Mouse (Mus musculus) heart, adult 8-10 months (tissue): Measurements from ENCODE around the gene Emcn. TPM values are rescaled to one million over a fixed set of nuclear protein-coding genes. Genes with fewer than 3 reads are reported as not detected.

Source experiments
- DNase-seq: peaks from one replicate; pipeline ENCODE4 v3.0.0; 2022; ENCODE audit warnings: low spot score
- total RNA-seq, 4 experiments: library from RNA; stranded (reverse); gene quantifications; 2 replicates each; pipeline ENCODE4 v1.2.4; 2022

Gene Emcn
- 10 to 100 TPM; 39.7 to 50.7 (median 47.7) TPM for total RNA-seq

DNA sequence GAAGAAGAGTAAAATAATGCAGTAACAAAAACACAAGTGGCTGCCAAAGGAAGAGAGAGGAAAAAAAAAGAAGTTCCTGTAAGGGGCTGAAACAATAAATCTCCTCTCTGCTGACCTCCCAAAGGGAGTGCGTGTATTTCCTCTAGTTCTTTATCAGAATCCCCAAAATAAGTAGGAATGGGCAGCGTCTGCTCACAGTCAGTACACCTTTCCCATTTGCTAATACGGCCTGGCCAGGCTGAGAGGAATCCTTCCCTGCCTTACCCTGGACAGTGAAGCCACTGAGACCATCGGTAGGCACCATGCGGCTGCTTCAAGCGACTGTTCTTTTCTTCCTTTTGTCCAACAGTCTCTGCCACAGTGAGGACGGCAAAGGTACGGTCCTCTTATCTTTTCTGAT lies at the start of gene Emcn:
TSS of gene Emcn (plus strand) at position 130 of the 400 bp plus-strand sequence.
- peak; percentile 63 for DNase-seq

DNA sequence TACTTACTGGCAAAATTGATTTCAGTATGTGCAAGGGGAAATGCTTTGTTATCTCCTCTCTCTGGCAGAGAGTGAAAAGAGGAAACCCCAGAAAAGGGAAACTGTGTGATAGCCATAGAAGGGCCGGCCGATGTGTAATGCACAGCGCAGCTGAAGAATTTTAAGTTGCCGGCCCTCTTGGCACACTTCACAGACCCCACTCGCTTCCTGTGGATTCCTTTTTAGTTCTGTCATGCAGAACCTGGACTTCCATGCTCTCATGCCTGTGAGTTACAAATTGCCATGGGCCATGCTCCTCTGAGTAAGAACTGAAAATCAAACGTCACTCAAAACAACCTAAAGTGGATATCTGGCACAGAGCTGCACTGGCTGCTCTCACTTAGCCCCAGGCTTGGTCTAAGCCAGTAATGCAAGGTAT lies 47.7 kb upstream of the Emcn start:
- DNase-seq: peak; percentile 21

DNA sequence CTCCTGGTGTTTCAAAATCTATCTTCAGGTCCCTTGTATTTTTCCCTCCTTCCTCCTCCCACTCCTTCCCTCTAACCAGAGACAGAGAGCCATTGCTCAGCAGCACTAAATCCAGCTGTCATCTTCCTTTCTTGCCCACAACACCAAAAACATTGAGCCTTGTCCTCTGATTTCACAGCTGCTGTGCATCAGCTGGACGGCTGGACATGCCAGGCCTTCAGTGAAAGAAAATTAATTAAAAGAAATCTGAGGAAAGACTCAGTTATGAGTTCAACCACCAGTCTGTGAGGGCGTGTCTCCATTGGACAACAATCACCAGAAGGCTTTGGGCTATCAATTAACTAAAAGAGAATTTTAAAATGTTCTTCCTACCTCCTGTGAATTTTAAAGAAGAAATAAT lies 42.6 kb upstream of the Emcn start:
- no peak for DNase-seq

DNA sequence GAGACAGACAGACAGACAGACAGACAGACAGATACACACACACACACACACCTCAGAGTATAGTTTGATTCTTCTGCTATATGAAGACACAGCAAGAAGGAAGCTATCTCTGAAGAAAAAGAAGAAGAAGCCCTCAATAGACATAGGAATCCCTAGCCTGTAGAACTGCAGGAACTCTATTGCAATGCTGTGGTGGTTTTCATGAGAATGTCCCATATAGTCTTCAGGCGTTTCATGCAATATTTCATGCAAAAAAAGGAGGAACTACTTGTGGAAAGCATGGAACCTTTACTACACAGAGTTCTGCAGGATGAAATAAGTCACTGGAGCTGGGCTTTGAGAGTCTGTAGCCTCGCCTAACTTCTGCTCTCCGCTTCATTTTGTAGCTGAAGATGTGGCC lies 40.7 kb upstream of the Emcn start:
- no peak for DNase-seq

DNA sequence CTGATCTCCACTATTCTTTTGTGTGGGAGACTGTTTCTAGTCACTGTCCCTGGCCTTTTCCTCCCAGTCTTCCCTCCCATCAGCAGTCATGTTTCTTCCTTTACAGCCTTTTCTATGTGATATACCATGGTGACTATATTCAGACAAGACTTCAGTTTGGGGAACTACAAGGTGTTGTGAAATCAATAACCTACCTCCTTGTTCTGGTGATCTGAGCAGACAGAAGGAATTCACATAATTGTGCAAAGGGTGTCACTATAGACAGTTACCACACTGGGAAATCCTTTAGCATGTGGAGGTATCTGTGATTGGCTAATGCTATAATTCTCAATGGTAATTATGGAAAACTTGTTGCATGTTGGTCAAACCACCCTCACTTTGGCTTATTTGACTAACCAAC lies 39.7 kb upstream of the Emcn start:
- DNase-seq: no peak

DNA sequence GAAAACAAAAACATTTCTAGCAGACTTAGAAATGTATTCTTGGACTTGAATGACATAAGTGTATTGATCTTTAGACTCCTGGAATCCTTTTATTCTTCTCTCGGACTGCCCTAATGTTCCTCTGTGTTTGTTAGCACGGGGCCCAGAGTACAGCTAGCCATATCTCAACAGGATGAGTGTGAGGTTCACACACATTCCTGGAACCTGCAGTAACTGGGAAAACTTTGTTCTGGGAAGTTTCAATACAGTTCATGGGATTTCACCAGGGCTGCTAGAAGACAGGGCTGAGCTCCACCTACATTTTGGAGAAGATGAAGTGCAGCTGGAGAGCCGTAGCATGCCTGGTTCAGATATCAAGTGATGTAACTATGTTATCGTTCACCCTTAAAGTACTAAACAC lies 38.1 kb upstream of the Emcn start:
- DNase-seq: no peak

DNA sequence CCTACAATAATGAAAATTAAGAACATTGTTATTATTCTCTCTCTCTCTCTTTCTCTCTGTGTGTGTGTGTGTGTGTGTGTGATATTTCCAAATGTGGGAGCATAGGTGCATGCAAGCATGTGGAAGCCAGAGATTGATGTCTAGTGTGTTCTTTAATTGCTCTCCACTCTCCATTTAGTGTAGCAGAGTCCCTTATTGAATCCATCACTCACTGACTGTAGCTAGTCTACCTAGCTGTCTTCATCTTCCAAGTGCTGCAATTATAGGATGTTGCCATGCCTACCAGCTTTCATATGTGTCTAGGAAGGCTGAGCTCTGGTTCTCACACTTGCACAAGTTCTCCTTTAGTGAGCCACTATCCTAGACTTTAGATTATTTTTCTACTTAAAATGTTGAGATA lies 30.9 kb upstream of the Emcn start:
- no peak for DNase-seq

DNA sequence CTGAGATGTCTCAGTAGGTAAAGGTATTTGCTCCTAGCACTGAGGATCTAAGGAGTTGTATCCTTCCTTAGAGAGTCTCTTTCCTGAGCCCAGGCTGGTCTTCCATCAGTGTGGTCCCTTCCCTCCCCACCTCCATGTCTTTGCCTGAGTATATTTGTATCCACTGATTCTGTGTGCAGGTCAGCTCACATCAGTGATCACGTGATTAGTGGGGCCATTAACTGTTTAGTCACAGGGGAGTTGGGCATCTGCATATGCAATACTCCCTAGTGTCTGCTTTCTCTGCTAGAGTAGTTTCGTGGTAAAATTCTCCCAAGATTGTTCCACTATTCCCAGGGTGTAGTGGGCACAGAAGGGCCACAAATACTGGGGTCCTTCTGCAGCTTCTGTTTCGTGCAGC lies 28.3 kb upstream of the Emcn start:
- no peak for DNase-seq

DNA sequence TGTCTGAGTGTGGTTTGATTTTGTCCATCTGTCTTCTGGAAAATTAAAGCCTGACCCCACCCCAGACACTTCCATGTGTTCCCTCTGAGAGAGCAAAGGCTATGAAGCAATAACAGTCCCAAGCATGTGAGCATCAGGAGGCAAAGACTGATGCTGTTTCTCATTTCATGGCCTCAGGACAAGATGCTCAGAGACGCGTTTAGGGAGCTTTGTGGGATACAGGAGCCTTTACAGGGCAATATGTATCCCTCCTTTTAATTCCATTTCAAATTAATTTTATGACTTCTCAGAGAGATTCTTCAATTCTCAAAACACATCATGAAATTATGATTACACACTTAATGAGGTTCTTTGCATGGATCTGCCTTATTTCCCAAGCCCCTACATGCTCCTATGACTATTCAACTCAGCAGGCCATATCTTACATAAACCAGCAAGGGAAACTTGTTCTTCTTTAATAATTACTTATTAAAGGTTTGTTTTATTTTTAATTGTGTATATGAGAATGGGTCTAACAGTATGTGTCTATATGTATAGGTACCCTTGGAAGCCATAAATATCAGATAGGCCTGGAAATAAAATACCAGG lies 27.0 kb upstream of the Emcn start:
- no peak for DNase-seq

DNA sequence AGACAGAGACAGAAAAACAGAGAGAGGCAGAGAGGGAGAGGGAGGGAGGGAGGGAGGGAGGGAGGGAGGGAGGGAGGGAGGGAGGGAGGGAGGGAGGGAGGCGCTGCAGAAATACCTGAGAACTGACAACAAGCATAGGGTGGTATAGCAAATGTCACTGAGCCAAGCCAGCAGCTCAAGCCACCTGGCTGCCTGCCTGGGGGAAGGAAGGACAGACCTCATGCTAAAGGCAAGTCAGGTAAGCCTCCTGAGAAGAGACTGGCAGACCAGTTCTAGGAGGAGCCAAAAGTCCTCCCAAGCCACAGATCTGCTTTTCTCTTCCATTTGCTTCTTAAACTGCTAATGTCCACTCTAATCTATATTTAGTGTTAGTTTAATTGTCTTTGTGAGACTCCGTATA lies 22.5 kb upstream of the Emcn start:
- no peak for DNase-seq

DNA sequence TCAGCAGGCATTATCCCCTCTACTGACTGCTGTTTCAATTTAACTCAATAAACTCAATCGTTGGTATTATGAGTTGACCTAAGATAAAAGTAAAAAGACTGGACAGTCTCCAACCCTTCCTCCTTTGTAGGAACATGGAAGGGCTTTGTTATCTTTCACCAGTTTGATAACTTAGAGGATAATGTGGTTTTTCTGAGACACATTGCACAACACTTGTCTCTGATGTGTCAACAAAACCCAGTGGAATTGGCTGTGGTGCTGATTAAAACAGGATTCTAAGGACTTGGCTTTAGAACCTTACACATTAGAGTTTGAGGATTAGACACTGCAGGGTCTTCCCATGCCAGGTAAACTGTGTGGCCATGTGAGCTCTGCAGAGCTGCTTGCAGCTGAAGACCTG lies 20.9 kb upstream of the Emcn start:
- DNase-seq: no peak

DNA sequence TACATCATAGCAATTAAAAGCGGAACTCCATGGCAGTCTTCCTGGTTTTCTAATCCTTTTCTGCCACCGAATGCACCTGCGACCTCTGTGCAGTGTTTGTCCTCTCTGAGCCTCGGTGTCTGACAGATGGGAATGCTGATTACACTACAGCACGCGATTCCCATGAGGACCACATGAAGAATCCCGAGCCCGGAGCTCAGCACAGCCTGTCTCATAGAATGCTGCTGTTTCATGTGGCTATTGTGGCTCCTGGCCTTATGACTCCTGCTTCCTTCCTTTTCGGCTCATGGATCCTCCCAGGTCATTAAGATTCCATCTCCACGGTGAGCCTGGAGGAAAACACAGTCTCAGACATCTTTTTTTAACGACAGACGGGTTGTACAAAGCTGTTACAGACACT lies 18.6 kb upstream of the Emcn start:
- peak; percentile 71 for DNase-seq

DNA sequence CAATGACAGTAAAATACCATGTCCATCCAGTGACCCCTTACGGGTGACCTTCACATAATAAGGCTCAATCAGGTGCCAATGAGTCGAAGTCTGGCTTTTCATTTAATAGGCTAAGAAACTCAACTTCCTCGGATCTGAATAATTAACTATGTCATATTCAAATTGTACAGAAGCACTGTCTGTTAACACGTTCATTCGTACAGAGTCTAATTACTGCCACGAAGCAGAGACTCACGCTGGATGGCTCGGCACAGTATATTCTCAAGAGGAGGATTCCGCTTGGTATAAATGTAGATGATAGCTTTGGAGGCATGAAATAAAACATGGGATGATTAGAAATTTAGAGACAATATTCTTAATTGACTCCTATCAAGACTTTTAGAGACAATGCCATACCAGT lies 11.0 kb upstream of the Emcn start:
- DNase-seq: no peak

DNA sequence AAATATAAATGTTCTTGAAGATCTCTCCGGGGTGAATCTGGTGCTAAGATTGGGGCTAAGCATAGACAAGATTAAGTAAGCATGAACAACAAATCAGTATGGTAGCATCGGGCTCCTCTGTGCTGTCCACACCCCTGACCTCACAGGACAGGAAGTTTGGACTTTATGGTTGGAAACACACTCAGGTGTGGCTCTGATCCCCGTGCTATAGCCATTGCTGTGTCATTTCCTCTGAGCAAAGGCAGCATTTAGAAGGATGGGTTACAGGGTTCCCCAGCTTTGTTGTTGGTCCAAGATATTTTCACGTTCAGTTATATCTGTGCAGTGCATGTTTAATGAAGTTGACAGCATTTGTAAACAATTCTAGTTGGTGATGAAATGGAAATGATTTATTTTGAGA lies 9.9 kb upstream of the Emcn start:
- DNase-seq: no peak

DNA sequence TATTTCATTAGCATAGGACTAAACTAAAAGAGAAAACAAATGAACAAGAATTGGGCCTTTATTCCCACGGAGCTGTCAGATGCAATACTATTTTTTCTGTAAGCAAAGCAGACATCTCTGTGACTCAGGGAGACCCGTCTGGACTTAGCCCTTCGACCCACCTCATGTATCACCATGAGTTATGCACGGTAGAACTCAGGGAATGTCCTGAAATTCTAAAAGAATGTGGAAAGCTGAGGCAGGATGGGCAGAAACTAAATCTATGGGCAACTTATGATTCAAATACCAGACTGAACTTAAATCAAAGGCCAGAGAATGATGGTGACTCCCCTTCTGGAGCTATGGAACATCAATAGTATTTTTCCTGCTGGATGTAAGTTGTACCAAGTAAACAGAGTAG lies 8.3 kb upstream of the Emcn start:
- no peak for DNase-seq

DNA sequence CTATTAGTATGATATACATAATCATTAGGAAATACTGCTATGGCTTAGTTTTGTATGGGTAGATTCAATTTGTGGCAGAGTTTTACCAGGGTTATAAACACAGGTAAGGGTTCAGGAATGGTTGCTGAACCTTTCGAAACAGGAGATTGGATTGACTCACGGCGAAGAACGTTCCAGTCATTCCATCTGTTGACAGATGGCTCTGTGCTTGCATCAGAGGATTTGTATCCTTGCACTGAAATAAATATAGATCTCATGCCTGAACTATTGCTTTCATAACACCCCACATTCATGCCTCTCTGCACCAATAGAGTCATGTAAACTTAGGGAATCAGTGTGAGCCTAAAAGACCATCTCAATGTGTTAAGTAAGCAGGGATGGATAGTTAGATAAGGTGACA lies 4.9 kb upstream of the Emcn start:
- no peak for DNase-seq

DNA sequence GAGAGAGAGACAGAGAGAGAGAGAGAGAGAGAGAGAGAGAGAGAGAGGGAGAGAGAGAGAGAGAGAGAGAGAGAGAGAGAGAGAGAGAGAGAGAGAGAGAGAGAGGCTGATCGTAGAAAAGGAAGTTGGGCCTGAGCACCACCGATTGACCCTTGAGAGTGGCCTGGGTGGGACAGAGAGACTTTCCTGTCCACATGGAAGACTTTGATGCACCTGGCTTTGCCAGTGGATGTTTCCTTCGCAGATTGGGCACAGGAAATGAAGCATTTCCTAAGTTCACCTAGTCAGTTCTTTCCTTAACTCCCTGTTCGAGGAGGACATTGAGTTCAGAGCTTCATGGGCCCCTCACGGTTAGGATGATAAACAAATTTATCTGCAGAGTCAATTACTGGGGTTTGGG lies 2.6 kb downstream of the Emcn start:
- no peak for DNase-seq

DNA sequence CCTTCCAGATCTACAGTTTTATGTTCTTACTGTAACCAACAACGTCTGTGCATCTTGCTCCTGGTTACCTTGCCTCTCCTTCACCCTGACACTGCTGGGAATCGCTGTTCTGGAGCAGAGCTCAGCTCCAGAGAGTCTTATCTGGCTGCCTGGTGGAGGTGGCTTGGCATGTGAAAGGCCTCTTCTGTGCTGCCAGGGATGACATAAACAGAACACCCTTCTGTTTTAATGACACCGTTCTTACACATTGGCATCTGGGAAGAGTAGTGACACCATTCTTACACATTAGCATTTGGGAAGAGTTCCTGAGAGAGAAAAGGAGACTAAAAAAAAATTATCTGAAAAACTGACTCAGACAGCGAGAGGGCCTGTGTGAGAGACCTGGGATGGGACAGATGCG lies 11.0 kb downstream of the Emcn start:
- DNase-seq: no peak

DNA sequence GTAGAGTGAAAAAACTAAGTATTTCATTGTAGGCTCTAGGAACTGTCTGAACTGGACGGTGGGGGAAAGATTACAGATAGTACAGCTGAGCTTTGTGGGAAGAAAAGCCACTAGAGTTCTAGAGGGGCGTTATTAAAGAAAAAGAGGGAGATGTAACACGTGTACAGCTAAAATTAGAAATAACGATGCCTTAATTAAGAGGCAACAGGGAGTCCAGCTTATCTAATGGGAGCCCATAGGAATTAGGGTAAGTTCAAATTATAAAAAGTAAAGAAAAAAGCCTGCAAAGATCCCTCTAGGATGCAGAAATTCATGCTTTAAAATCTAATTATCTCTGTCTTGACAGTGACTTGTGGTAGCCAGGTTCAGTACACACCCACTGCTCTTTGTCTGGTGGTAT lies 15.8 kb downstream of the Emcn start:
- DNase-seq: no peak

DNA sequence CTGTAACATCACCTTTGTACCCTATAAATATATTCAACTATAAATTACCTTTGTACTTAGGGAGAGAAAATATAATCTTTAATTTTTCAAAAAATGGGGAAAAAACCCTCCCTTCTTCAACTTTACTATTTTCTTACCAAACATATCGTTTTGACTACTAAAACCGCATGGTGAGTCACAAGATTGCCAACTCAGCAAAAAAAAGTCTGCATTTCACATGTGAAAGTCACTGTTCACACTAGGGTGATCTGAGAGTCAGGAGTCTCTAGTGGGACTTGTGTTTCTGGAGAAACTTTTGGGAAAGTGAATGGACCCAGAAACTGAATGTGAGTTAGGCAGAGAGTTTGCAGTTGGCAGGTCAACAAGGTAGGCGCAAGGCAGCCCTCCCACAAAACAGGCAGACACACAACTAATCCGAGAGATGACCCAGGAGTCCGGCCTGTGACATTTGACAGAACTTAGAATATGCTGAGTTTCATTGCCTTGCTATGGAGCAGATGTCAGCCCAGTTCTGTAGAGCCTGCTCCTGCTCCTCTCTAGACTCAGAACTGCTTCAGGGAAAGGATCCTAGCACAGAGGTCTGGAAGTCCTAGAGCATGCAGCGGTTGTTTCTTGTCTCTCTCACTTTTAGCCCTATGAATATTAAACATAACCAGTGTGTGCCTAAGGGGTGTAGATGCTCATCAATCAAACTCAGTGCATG lies 26.4 kb downstream of the Emcn start:
- no peak for DNase-seq

DNA sequence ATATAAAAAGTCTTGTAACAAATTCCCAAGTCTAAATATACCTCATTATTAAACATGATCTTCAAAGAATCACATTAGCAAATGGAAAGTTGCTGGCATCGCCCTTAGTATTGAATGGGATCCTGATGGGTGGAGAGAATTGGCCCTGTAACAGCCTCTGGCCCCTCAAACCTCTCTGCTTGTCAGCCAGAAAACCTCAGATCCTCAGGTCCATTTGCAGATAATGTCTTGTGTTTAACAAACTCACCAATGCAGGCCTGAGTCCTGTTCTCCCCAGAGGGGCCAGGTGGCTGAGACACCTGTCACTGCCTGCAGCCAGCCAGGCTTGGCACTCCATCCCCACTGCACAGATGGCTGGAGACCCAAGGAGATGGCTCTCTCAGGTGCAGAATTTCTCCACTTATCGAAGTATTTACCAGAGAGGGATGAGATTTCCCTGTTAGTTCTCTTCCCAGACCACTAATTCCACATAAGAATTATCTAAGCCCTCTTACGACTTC lies 27.0 kb downstream of the Emcn start:
- DNase-seq: no peak

DNA sequence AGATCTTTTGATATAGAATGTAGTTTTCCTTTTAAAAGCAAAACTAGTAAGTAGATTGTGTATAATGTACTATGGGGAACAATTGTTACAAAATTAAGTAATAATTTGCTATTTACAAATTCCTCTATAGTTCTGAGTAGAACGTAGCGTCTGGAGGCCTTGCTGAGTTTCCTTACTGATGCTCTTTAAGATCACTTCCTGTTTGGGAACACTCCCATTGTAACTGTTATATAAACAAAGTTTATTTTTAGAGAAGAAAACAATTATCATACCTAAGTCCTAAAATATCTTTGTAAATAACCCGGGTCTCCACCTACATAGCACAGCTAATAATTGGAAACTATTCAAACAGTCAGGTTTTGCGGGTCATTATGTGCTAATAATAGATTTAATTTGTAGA lies 32.0 kb downstream of the Emcn start:
- DNase-seq: peak; percentile 4

DNA sequence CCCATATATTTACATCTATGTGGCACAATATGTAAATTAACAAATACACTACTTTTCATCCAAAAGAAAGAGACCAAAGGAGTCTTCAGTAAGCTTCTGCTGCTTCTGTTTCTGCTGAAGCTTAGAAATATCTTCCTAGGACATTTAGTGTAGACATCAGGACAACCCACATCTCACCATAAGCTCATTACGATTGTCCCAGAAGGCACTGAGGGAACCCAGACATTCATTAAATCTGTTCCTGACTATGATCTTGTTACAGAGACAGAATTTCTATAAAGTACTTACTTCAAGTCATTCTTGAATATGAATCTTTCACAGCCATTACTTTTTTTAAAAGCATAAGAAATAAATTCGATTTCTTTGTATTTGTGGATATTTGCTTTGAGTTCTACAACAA lies 41.4 kb downstream of the Emcn start:
- DNase-seq: no peak

DNA sequence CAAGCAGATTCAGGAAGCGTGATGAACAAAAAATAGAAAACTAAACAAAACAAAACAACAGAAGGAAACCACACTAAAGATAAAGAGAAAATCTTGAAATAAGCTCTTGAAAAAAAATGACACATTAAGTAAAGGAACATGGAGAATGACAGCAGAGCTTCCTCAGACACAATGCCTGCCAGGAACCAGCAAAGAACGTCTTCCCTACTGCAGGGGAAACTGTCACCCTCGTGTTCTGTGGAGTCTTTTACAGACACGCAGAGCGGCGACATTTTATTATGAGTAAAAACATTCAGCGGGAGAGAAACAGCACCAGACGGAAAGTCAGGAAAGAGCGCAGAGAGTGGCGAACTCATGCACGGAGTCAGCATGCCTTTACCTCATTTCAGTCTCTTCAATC lies 54.7 kb downstream of the Emcn start:
- no peak for DNase-seq
